Mouse (Mus musculus) myocyte (in vitro differentiated cells): ENCODE measurements at regions not wholly inside any gene's neighbourhood (a gene's known extent, or its start where the extent isn't known, plus 50 kb on each side); places are given as distances from the start of the nearest gene placed in this dataset.

ENCODE experiments used
- H3K27me3 ChIP-seq: one replicate; pipeline ENCODE4 v1.6.1; 2011; ENCODE audit not compliant: control insufficient read depth, insufficient read depth, insufficient read length
- H3K36me3 ChIP-seq: one replicate; pipeline ENCODE4 v1.6.1; 2011; ENCODE audit not compliant: control insufficient read depth, insufficient read depth
- H3K4me2 ChIP-seq: one replicate; pipeline ENCODE4 v1.6.1; 2011; ENCODE audit warnings: low read depth, control low read depth
- H3K4me3 ChIP-seq: one replicate; pipeline ENCODE4 v1.5.1; 2011; ENCODE audit warnings: mild to moderate bottlenecking, control low read depth, moderate library complexity
- H3K79me2 ChIP-seq: one replicate; pipeline ENCODE4 v1.6.1; 2011; ENCODE audit not compliant: control insufficient read depth, insufficient read depth
- H3ac ChIP-seq: one replicate; pipeline ENCODE4 v1.6.1; 2011; ENCODE audit not compliant: control insufficient read depth, insufficient read length
- CEBPB ChIP-seq: IDR thresholded peaks from 2 replicates; pipeline ENCODE4 v1.6.1; 2011; ENCODE audit warnings: mild to moderate bottlenecking, moderate library complexity; ENCODE audit not compliant: poor library complexity, insufficient read depth, severe bottlenecking
- E2F4 ChIP-seq: IDR thresholded peaks from one replicate; pipeline ENCODE4 v1.6.1; 2011; ENCODE audit warnings: mild to moderate bottlenecking, control low read depth, moderate library complexity; ENCODE audit not compliant: insufficient read depth
- MAX ChIP-seq: IDR thresholded peaks from one replicate; pipeline ENCODE4 v1.6.1; 2011; ENCODE audit warnings: low read depth, mild to moderate bottlenecking, control low read depth
- MYOD1 ChIP-seq, 3 experiments: IDR thresholded peaks; one replicate each; pipeline ENCODE4 v1.6.1; 2011; ENCODE audit warnings: control low read depth in 2 of 3, low read depth in 2 of 3, mild to moderate bottlenecking in 2 of 3, moderate library complexity in 1 of 3; ENCODE audit not compliant: insufficient read length in 2 of 3, control insufficient read depth in 1 of 3
- MYOG ChIP-seq, 3 experiments: IDR thresholded peaks; one replicate each; pipeline ENCODE4 v1.6.1; 2011; ENCODE audit warnings: control low read depth in 2 of 3, low read depth in 2 of 3, mild to moderate bottlenecking in 2 of 3; ENCODE audit not compliant: insufficient read length in 2 of 3, control insufficient read depth in 1 of 3, insufficient read depth in 1 of 3
- POLR2A ChIP-seq: IDR thresholded peaks from one replicate; pipeline ENCODE4 v1.6.1; 2011; ENCODE audit warnings: low read depth, mild to moderate bottlenecking, control low read depth, moderate library complexity; ENCODE audit not compliant: insufficient read length
- POLR2AphosphoS2 ChIP-seq: IDR thresholded peaks from one replicate; pipeline ENCODE4 v1.6.1; 2011; ENCODE audit warnings: low read depth, control low read depth; ENCODE audit not compliant: insufficient read length
- REST ChIP-seq: IDR thresholded peaks from one replicate; pipeline ENCODE4 v1.6.1; 2011; ENCODE audit warnings: mild to moderate bottlenecking, control low read depth, moderate library complexity; ENCODE audit not compliant: insufficient read depth, insufficient read length
- SRF ChIP-seq: IDR thresholded peaks from one replicate; pipeline ENCODE4 v1.6.1; 2011; ENCODE audit warnings: low read depth; ENCODE audit not compliant: control insufficient read depth, insufficient read length
- TCF12 ChIP-seq: IDR thresholded peaks from one replicate; pipeline ENCODE4 v1.6.1; 2011; ENCODE audit warnings: mild to moderate bottlenecking, control low read depth; ENCODE audit not compliant: poor library complexity, insufficient read depth, severe bottlenecking
- TCF3 ChIP-seq: IDR thresholded peaks from one replicate; pipeline ENCODE4 v1.6.1; 2011; ENCODE audit warnings: low read depth, control low read depth; ENCODE audit not compliant: insufficient read length
- USF1 ChIP-seq: IDR thresholded peaks from one replicate; pipeline ENCODE4 v1.6.1; 2011; ENCODE audit warnings: low read depth, mild to moderate bottlenecking, control low read depth, moderate library complexity

DNA sequence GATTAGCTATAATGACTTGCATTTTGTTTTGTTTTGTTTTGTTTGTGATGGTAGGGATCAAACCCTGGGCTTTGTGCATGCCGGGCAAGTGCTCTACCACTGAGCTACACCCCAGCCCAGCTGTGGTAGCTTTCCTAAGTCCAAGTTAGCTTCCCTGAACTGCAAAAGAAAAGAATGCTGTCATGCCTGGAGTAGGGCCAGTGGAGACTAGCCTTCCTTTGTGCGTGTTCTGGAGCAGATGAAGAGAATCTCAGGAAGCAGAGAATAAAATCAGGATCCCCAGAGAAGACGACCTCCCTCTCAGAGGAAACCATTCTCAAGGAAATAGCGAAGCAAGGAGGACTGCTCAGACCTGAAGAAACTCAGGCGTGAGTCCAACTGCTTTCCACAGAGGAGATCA lies 123.8 kb downstream of the Polr2m start:
- Histone ChIP-seq H3K79me2 (no peaks in the 10 kb centered on the region), H3ac (no peak overlapping the region), H3K4me2 (no peak overlapping the region), H3K36me3 (no peaks in the 10 kb centered on the region), H3K27me3 (no peaks in the 10 kb centered on the region), H3K4me3 (no peak overlapping the region)
- TF ChIP-seq SRF (no peak), CEBPB (no peak), USF1 (no peak), POLR2AphosphoS2 (no peak), REST (no peak), POLR2A (no peak), MYOG (IDR thresholded peaks at IDR 0.05; ENCODE audit: control insufficient read depth in 1 of 3, insufficient read depth in 1 of 3, insufficient read length in 2 of 3, low read depth in 2 of 3) (no peak)

GRCm38 (mm10) chr9:71361311-71361710 lies 124.4 kb downstream of the Polr2m start:
- Histone ChIP-seq H3K4me2 (no peak overlapping the region), H3K36me3 (no peaks in the 10 kb centered on the region), H3K27me3 (no peaks in the 10 kb centered on the region), H3K79me2 (no peaks in the 10 kb centered on the region), H3K4me3 (no peak overlapping the region), H3ac (no peak overlapping the region)
- TF ChIP-seq CEBPB (no peak), POLR2AphosphoS2 (no peak), MYOG (IDR thresholded peaks at IDR 0.05; ENCODE audit: control insufficient read depth in 1 of 3, insufficient read depth in 1 of 3, insufficient read length in 2 of 3, low read depth in 2 of 3) (no peak), USF1 (no peak), E2F4 (no peak), TCF3 (no peak), SRF (no peak)

- no peaks in the 10 kb centered on the region for H3K36me3 ChIP-seq
- no peak overlapping the region for H3K4me2 ChIP-seq
- no peaks in the 10 kb centered on the region for H3K27me3 ChIP-seq
- no peak overlapping the region for H3K4me3 ChIP-seq
- H3K79me2 ChIP-seq: no peaks in the 10 kb centered on the region
- TF ChIP-seq MYOD1 (IDR thresholded peaks at IDR 0.05; ENCODE audit: control insufficient read depth in 1 of 3, insufficient read length in 2 of 3, low read depth in 2 of 3) (no peak), MYOG (IDR thresholded peaks at IDR 0.05; ENCODE audit: control insufficient read depth in 1 of 3, insufficient read depth in 1 of 3, insufficient read length in 2 of 3, low read depth in 2 of 3) (no peak), POLR2AphosphoS2 (no peak), TCF12 (no peak), POLR2A (no peak), CEBPB (no peak), E2F4 (no peak), TCF3 (no peak), SRF (no peak), REST (no peak), MAX (no peak), USF1 (no peak)
- H3ac ChIP-seq: no peak overlapping the region
Observed at GRCm38 (mm10) chr9:71360676-71361075, 125.1 kb downstream of the Polr2m start.

DNA sequence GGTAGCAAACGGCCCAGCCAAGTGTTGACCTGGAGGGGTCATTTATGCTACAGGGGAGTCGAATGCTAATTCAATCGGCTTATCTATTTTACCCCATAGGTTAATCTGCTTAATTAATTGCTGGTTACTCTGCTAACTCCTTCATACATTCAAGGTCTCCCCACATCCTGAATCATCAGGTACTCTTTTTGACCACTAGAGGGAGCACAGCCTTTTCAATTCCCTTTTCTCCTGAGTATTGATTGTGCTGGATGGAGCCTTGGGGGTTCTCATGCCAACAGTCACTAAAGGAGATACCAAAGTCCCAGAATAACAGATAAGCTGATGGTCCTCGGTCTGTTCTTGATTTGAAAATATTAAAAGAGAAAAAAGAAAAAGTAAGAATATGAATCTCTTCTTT lies 126.8 kb downstream of the Polr2m start:
- Histone ChIP-seq H3K4me3 (no peak overlapping the region), H3K27me3 (no peaks in the 10 kb centered on the region), H3ac (no peak overlapping the region), H3K36me3 (no peaks in the 10 kb centered on the region), H3K4me2 (no peak overlapping the region), H3K79me2 (no peaks in the 10 kb centered on the region)
- TF ChIP-seq TCF3: no peak
- TF ChIP-seq TCF12: no peak
- TF ChIP-seq MYOD1 (IDR thresholded peaks at IDR 0.05; ENCODE audit: control insufficient read depth in 1 of 3, insufficient read length in 2 of 3, low read depth in 2 of 3): no peak
- no peak for TF ChIP-seq MYOG (IDR thresholded peaks at IDR 0.05; ENCODE audit: control insufficient read depth in 1 of 3, insufficient read depth in 1 of 3, insufficient read length in 2 of 3, low read depth in 2 of 3)
- TF ChIP-seq CEBPB: no peak

GRCm38 (mm10) chr9:71355721-71356120 lies 130.0 kb downstream of the Polr2m start:
- H3K4me3 ChIP-seq: no peak overlapping the region
- no peak overlapping the region for H3ac ChIP-seq
- no peak for TF ChIP-seq SRF
- TF ChIP-seq REST: no peak
- no peak for TF ChIP-seq MYOG (IDR thresholded peaks at IDR 0.05; ENCODE audit: control insufficient read depth in 1 of 3, insufficient read depth in 1 of 3, insufficient read length in 2 of 3, low read depth in 2 of 3)
- TF ChIP-seq MAX: no peak
- TF ChIP-seq MYOD1 (IDR thresholded peaks at IDR 0.05; ENCODE audit: control insufficient read depth in 1 of 3, insufficient read length in 2 of 3, low read depth in 2 of 3): no peak
- no peak for TF ChIP-seq TCF3
- no peak for TF ChIP-seq POLR2AphosphoS2
- no peaks in the 10 kb centered on the region for H3K27me3 ChIP-seq
- no peak overlapping the region for H3K4me2 ChIP-seq
- H3K36me3 ChIP-seq: no peaks in the 10 kb centered on the region
- no peaks in the 10 kb centered on the region for H3K79me2 ChIP-seq
